Mouse (Mus musculus) 416B (cell line): ENCODE measurements around the gene Galntl6.

Source experiments
- DNase-seq: peaks from one replicate; pipeline ENCODE4 v3.0.0; 2011; ENCODE audit warnings: low read depth

Gene Galntl6

DNA sequence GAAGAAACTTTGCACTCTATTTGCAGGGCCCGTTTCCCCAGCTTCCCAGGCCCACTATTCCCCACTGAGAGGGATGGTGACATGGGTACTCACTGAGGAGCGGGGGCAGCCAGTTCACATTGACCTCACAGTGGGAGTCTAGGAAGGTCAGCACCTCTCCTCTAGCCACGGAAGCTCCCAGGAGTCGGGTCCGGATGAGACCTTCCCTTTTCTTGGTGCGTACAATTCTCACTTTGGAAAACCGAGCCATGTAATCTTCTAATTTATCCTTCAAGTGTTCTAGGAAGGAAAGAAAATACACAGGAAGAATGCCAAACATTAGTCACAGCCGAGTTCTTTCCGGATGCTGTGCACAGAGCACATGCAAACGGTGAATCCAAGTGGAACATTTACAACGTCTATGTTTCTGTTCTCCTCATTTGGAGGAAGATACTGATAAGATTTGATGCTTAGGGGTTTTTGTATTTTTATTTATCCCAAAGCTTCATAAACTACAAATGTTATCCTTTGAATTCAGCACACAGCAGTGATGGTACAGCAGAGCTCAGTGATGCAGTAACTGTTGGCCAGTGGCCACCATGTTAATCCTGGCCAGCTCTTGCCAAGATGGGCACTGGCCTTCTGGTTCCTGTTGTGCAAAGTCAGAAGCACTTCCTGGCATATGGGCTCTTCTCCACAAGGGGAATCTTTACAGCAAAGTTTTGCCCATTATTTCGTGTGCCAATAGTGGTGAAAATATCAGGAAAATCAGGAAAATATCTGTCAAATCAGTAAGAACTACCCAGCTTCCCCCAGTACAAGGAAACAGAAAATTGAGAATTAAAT, 949.9 kb downstream of the Galntl6 start:
- DNase-seq = no peak

DNA sequence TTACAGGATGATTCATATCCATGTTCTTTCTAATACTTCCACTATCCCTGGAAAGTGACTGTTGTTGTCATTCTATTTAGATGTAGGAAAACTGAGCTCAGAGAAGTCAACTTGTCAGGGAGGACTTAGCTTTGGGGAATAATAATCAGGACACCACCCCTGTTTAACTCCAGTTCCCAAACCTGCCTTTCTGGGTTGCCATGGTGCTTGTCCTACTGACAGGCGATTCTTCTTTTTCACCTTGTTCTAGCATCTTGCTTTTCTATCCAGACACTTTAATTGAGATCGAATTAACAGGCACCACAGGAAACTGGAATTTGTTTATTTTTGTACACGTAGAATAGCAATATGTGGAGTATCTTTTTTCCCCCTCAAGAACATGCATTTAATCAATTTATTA, 953.3 kb downstream of the Galntl6 start:
- DNase-seq = no peak

DNA sequence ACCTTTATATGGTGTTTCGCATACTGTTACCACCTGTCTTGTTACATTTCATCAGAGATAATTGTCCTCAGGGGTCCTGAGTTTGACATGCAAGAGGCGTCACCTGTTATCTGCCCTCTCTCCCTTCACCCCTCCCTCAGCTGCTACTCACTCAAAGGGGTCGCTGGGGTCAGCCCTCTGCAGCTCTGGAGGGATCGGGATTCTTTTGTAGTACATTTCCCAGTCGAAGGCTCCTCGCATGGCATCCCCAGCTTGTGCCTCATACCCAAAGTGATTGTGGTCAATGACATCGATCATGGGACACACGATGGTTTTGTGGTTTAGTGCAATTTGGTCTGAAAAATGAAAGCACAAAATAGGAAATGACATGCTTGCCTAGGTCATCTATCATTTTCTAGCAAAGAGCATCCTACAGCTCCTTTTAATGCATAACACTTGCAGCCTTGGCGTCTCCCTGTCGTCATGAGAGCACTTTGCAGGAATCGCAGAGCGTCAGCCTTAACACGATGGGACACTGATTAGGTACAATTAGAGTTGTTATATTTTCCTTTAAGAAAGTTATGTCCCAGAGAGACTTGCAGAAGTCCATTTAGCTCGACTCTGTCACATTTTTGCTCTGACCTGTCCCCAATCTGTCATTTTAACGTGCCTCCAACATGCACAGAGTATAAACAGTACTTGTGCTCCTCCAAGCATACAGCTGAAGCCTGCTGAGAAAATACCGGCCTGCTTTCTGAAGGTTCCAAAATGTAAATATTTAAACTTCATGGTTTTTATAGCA, 954.1 kb downstream of the Galntl6 start:
- no peak for DNase-seq

DNA sequence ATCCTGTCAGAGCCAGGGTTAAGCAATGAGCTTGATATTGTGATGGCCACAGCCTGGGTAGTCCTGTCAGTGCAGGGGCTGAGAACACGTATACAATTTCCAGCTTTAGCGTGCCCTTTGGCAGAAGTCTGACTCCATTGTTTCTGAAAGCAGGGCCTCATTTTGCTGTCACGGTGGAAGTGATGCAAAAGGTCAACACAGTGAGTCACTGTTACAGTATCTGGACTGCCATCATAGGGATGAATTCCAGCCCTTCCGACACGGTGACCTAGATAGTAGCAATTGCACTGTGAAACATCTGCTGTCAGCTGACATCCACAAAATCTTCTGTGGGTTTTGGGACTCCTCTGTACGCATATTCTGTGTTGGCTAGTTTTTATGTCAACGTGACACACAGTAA, 956.9 kb downstream of the Galntl6 start:
- DNase-seq = no peak

DNA sequence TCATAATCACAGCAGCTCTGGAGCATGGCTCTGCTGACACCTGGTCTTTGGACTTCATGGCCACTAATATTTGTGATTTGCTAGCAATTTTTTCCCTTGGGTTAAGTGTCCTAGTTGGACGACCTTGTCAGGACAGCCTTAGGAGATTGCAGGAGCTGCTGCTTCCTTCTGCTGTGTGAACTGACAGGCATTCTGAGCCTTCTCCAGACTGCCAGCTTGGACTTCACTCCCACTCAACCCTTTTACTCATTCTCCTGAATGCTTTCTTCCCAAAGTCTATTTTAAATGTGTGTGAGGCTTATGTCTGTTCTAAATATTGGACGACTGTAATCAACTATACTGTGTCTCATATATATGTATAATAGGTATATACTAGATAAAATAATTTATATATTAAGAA, 971.3 kb downstream of the Galntl6 start:
- DNase-seq = no peak

DNA sequence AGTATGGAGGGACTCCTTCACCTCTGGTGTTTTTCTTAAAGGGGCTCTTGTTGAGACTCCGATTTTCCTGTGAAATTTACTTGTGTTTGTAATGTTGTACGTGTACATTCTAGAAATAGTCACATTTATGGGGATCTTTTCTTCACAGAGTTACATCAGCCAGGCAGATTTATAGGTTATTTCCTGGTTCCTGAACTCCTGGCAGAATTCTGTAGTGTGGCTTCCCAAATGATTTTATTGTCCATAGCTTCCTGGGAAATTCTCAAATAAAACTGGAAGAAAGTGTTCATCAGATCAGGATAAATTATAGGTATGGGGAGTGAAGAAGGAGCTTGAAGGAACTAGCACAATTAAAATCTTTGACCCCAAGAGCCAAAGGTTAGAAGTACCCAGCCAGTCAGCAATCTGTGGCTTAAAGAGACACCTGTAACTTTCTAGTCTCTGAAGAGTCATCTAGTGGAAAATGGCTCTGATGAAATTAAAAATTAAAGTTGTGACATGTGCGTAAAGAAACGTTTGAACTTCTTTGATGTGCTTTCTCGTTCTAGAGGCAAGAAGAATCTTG, 972.5 kb downstream of the Galntl6 start:
- no peak for DNase-seq

DNA sequence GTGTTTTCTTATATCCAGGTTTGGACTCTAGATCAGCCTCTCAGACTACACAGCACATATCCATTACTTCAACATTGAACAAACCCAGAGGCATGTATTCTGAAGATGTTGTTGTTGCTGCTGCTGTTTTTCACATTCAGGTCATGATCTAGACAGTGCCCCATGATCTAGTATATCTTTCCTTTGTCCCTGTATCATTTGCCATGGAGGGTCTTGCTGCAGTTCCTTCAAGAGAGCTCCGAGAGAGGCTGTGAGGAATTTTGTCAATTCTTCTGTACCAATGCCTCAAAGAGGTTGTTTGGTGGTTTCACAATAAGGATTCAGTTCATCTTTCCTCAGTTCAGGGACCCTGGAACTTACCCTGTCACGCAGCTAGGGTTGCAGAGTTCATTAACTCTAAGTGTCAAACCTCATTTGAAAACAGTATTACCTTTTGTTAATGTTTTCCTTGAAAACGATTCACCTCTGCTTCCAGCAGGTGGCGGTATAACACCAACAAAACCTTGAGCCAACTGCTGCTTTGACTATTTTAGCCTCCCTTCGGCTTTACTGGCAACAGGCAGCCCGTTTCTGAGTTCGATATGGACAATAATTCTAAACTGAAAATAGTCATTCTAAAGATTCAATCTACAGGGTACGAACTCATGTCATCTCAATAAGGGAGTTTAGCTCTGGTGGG, 973.1 kb downstream of the Galntl6 start:
- peak; percentile 61 for DNase-seq

DNA sequence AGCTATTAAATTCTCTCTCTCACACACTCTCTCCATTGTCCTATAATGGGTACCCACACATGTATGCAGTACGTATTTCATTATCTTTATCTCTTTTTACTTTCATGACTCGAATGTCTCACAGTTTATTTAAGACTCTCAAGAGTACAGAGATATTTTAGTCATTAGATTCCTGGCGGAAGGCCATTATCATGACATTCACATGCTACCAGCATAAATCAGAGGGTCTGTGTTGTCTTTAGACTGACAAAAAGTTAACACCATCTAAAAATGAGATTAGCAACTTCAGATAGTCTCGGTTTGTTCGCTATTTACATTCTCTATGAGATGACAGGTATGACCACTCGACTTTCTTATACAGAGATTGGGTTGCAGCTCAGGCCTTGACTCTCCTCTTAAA, 985.4 kb downstream of the Galntl6 start:
- no peak for DNase-seq

DNA sequence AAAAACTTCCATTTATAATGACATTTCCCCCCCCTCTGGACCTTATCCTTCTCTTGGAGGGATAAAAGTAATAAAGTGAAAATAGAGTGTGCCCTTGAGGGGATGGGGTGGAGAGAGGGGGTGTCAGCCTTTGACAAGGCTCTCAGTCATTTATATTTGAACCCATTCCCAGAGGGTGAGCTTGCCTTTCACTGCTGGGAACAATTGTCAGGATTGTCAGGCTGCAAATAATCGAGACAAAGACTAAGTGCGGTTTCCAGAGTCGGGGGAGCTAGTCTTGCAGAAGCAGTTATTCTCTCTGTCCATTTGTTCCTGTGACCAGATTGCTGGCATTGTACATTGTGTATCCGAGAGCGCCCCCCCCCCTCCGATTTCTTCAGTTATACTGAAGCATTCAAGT, 988.9 kb downstream of the Galntl6 start:
- no peak for DNase-seq

DNA sequence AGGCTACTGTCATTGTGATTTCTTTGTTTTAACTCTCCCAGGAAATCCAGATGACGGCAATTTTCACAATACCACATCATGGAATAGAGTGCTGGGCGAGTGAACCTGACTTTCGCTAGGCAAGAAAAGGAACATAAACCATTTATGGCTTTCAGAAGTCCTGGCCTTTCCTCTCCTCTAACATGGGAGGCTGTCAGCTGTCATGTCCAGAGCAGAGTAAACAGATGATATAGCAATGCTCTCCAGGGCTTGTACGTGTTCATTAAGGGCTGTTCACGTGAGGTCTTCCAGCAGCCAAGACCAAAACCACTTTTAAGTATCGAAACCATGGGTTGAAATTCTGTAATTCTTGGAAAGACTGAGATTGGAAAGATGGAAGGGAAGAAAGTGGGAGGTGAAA, 989.3 kb downstream of the Galntl6 start:
- DNase-seq = no peak

DNA sequence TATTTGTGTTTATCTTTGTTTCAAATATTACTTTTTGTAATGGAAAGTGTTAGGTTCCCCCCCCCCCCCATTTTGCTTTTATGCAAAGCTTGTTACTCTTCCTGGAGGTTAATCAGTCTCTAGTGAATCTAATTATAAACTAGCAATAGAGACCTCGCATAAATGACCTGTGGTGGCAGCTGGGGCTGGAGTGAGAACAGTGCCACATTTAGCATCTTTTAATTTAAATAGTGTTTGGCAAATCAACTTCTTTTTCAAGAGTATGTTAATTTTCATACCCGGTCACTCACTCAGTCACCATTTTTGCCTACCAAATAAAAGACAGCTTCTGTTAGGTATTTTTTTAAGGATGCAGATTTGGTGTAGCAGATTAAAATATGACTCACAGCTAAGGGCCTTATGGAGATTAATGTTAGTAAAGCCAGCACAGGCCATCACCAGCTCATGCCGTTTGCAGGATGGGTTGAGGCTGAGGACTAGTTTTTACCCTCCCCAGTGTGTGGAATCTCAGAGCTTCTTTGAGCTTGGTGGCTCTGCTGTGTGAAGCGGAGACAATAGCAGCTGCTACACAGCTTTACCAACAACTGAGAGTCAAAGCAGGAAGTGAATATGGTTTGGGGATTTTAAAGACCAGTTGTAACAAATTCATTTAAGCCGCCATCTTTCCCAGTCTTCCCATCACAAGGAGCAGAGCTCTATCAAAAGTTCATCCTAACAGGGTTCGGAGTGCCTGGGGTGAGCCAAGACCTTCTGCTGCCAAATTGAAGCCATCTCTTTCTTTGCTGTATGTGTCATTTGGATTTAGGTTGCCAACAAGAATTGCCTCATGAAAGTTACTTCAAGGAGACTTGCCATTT, 990.0 kb downstream of the Galntl6 start:
- DNase-seq = no peak

DNA sequence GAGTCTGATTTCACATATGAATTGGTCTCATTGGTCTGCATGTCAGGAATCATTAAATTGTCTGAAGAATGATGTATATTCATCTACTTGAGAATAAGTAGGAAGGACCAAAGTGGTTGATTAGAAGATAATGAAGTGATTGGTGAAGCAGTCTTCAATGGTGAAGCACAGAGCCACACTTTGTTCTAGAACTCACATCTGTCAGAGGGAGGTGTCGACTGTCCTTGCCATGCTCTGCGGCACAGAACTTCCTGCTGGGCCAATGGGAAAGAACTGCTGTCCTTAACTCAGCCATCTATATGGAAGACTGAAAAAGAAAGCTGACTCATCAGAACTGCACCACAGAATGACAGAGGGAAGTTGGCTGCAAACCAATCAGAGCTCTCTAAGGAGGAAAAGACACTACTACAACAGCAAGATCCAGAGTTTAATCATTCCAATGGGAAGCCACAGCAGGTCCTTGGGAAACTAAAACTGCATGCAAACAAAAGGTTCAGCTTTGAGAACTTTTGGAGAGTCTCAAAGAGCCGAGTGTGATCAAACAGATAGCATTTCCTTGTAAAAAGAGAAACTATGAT, 992.0 kb downstream of the Galntl6 start:
- no peak for DNase-seq

DNA sequence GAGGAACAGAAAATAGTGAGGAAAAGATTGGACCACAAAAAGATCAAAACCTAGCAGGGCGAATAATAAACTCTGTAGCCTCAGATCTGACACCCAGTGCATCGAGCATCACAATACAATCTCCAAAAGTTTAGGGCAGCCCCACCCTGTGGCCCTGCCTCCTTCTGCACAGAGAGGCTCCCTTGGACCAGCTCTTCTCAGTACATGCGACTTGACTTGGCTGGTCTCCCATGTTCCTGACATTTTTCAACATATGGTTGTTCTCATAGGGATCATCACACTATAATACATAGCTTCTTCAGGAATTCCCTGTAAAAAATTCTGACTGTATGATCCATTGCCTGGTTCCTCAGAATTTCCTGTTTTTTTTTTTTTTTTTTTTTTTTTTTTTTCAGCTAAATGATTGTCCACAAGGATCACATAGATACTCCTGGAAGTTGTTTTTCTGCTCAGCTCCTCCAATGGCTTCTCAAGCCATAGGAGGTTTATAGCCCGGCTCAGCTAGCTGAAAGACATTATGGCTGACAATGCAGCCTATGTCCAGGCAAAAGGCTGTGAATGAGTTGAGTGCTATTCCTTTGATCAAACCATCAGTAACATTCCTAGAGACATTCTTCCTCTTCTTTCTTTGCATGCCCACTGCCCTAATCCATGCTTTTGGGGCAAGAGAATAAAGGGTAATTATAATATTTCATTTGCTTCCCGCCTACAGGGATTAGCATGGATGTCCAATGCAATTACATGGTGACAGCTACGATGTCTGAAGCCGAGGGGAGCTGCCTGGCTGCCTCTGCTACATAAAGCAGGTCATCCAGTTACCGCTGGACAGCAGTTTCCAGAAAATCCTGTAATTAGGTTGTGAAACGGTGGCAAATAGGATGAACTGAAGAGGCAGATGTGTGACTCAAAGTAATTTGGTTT, 993.5 kb downstream of the Galntl6 start:
- DNase-seq = peak; percentile 8

DNA sequence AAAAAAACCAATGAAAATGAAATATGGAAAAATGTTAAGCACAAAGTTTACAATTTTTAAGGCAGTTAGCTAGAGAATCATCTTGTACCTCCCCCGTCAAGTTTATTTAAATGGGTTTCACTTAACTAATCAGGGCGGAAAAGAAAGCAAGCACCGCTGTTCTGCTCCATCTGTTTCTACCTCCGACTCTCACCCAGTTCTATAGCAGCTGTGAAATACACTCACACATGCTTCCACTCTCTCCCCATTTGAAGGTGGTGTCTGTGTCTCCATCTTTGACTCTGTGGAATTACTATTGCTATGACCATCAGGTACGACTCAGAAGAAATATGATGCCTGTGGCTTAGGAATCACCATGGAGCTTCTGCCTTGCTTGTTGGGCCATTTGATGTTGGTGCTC, 1019.1 kb downstream of the Galntl6 start:
- no peak for DNase-seq

DNA sequence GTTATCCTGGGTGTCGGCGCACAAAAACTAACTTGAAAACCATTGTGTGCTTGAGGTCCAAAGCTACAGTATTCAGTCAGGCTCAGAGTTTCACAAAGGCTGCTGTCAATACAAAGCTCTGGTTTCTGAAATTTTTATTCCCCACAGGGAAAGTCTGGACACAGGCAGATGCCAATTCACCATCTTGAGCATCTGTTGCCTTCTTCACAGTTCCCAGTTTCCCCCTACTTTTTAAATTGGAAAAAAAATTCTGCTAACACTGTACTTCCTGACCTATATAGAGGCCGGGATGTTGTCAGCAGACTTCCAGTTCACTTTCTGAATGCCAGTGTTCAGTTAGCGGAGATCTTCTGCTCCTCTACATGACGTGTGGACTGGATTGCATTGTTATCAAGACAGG, 1020.3 kb downstream of the Galntl6 start:
- no peak for DNase-seq

DNA sequence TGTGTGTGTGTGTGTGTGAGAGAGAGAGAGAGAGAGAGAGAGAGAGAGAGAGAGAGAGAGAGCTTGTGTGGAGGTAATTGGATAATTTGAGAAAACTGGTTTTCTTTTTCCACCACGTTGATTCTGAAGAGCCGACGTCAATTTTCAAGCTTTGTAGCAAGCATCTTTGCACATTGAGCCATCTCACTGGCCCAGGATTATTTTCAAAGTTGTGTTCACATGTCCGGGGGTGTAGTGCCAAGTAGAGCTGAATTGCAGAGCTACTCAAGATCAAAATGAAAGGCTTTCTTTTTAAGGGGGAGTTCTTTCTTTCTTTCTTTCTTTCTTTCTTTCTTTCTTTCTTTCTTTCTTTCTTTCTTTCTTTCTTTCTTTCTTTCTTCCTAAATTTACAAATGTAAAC, 1022.3 kb downstream of the Galntl6 start:
- no peak for DNase-seq

DNA sequence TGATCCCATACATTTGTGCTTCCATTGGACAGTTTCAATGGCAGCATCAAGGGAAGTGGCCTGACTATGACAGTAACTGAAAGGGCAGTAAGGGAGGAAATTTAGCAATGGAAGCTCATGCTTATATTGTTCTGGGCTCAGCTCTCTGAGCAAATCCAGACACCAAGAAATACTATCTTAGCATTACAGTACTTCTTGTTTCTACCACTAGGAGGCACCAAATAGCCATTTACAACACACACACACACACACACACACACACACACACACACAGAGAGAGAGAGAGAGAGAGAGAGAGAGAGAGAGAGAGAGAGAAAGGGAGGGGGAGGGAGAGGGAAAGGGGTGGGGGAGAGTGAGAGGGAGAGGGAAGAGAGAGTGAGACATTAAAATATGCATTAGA, 1023.6 kb downstream of the Galntl6 start:
- peak; percentile 25 for DNase-seq

DNA sequence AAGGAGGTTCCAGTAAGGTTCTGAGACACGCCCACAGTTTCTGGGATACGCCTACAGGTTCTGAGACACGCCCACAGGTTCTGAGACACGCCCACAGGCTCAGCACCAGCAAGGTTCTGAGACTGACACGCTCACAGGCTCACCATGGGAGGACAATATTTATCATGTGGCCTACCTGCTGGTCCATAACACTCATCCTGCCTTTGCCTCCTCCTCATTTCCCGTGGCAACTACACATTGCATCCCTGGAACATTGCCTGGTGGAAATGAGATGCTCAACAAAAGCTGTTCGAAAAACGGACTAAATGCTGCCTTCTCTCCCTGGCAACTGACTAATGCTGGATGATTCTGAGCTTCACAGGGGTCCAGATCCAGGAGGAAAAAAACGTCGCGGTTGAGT, 1033.0 kb downstream of the Galntl6 start:
- no peak for DNase-seq

DNA sequence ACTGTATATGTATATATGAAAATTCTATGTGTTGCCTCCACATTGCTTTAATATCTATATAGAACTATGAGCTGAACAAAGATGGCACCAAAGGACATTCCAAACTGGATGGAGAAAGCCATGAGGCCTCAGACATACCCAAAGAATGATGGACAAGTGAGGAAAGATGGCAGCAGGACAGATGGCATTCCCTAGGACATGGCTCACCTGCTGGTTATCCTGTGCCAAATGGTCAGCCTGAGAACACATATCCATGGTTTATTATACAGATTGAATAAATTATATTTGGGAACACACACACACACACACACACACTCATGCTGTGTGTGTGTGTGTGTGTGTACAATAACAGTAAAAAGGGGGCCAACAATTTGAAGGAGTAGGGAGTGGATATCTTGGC, 1063.4 kb downstream of the Galntl6 start:
- no peak for DNase-seq

DNA sequence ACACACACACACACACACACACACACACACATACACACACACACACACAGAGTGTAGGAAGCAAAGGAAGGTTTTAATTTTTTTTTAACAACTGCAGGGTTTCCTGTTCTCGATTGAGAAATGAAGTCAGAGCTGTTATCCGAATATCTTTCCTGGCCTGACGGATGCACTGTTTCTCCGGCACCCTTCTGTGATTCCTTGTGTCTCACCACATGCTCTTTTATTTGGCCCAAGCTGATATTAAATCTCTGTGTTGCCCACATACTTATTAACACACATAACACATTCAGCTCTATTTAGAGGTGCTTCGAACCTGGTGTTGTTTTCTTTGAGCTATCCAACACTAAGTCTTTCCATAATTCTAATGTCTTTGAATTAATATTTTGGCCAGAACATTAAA, 1069.0 kb downstream of the Galntl6 start:
- no peak for DNase-seq
